Mouse (Mus musculus) heart, embryonic 14.5 days (tissue): ENCODE measurements around the gene Sowaha. TPM values are rescaled to one million over a fixed set of nuclear protein-coding genes. Genes with fewer than 3 reads are reported as not detected.

Source experiments
- ATAC-seq: fragments of 200-750 bp; cut with Nextera tagmentation; 2 replicates; pipeline ENCODE4 v1.8.0; 2017; ENCODE audit warnings: low read depth, moderate TSS enrichment; ENCODE audit not compliant: insufficient number of reproducible peaks, insufficient read depth, low FRiP score
- H3K27ac ChIP-seq, 2 experiments: fragments of 200-500 bp in 1 of 2; fragments of 300-500 bp in 1 of 2; sonication (generic) in 1 of 2; replicated peaks in 1 of 2; 2 replicates each; pipeline ENCODE4 v1.5.1; 2012 to 2014; ENCODE audit warnings: low read depth in 2 of 2, low read length in 2 of 2, control low read depth in 1 of 2, mild to moderate bottlenecking in 1 of 2, mixed read lengths in 1 of 2; ENCODE audit not compliant: control insufficient read depth in 1 of 2, insufficient read depth in 1 of 2
- H3K27me3 ChIP-seq: fragments of 300-500 bp; sonication (generic); 2 replicates; pipeline ENCODE4 v1.6.1; 2014; ENCODE audit warnings: mild to moderate bottlenecking, low read length, control low read depth; ENCODE audit not compliant: control insufficient read depth, insufficient read depth
- H3K36me3 ChIP-seq: fragments of 300-500 bp; sonication (generic); 2 replicates; pipeline ENCODE4 v1.6.1; 2014; ENCODE audit warnings: mild to moderate bottlenecking, control low read depth, low read length, mixed read lengths; ENCODE audit not compliant: control insufficient read depth, insufficient read depth
- H3K4me1 ChIP-seq, 2 experiments: fragments of 200-500 bp in 1 of 2; fragments of 300-500 bp in 1 of 2; sonication (generic) in 1 of 2; 2 replicates each; pipeline ENCODE4 v1.6.1; 2012 to 2014; ENCODE audit warnings: low read length in 2 of 2, control low read depth in 1 of 2, mixed read lengths in 1 of 2; ENCODE audit not compliant: control insufficient read depth in 2 of 2, insufficient read depth in 2 of 2
- H3K4me2 ChIP-seq: fragments of 300-500 bp; sonication (generic); 2 replicates; pipeline ENCODE4 v1.6.1; 2014; ENCODE audit warnings: mild to moderate bottlenecking, low read length
- H3K4me3 ChIP-seq, 2 experiments: fragments of 200-500 bp in 1 of 2; fragments of 300-500 bp in 1 of 2; sonication (generic) in 1 of 2; 2 replicates each; pipeline ENCODE4 v1.5.1; 2012 to 2014; ENCODE audit warnings: low read length in 2 of 2, mild to moderate bottlenecking in 2 of 2, control low read depth in 1 of 2, low read depth in 1 of 2, moderate library complexity in 1 of 2; ENCODE audit not compliant: control insufficient read depth in 1 of 2, insufficient read depth in 1 of 2
- H3K9ac ChIP-seq: fragments of 300-500 bp; sonication (generic); 2 replicates; pipeline ENCODE4 v1.6.1; 2014; ENCODE audit warnings: mild to moderate bottlenecking, low read length
- H3K9me3 ChIP-seq: fragments of 300-500 bp; sonication (generic); 2 replicates; pipeline ENCODE4 v1.6.1; 2016; ENCODE audit warnings: low read length, control low read depth; ENCODE audit not compliant: control insufficient read depth
- WGBS: fragments of 180-500 bp; shearing (Covaris S2); extraction: QIAGEN DNeasy Blood & Tissue Kit; methylation state at CpG from one replicate; pipeline ENCODE4 v1.1.7; 2014; 5-methylcytosine and 5-hydroxymethylcytosine counted together
- polyA plus RNA-seq: library from polyadenylated mRNA; unstranded; fragments of >200 nt; fragmentation: Nextera tagmentation; extraction: Ambion mirVana; gene quantifications from 2 replicates; pipeline ENCODE4 v1.2.1, GENCODE M21; 2014

The Sowaha gene
- polyA plus RNA-seq, 1 experiment from 2014 or later, result 0.18 TPM

DNA sequence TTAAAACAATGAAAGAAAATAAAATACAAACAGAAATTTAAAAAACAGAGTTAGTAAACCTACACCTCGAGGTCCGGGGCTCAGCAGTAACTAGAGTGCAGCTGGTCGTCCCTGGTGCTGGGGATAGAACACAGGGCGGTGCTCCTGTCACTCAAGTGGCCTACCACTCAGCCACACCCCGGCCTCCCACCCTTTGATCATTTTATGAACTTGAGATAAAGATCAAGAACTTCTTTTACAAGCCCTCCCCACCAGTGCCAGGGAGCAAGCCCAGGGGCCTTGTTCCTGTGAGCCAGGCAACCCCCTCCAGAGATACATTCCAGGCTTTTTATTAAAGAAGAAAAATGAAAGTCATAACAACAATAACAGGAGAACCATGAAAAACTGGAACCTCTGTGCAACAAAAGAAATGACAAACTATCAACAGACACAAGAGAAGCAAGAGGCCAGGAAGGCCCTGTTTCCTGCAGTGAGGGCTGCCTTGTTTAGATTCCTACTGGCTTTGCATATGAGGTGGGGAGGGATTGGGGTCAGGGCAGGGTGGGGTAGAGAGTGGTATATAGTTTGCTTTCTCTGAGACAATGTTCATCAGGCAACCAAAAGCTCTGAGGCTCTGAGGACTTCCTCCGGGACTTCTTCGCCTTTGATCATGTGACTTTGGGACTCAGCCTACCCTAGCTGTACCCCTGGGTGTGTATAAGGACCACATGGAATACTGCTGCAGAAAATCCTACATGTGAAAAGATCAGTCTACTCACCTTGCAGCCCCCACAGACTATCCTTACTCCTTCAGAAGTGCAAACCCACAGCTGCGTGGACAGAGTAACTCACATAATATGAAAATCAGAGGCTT lies 36.9 kb upstream of the Sowaha start:
- H3K4me1 ChIP-seq, result peaks cover 13 to 17% of the 10 kb centered on the region in 2 experiments
- H3K27me3 ChIP-seq, result no peaks in the 10 kb centered on the region
- no peaks in the 10 kb centered on the region for H3K9me3 ChIP-seq
- WGBS, result 51% methylated on average over 8 of the region's 8 CpGs
- no peaks in the 10 kb centered on the region for H3K36me3 ChIP-seq
- H3K27ac ChIP-seq, result 0 out of 4 replicates have a peak overlapping the region, but pooled peaks of 1 of the 2 experiments have one; percentile 5
- no peak overlapping the region for H3K4me2 ChIP-seq
- H3K4me3 ChIP-seq, result no peak overlapping the region
- no peak for ATAC-seq
- no peak overlapping the region for H3K9ac ChIP-seq

GRCm38 (mm10) chr11:53510351-53510750 lies 30.3 kb upstream of the Sowaha start:
- Histone ChIP-seq H3K9ac (no peak overlapping the region), H3K4me2 (no peak overlapping the region), H3K27me3 (no peaks in the 10 kb centered on the region), H3K4me3 (no peak overlapping the region), H3K27ac (no peak overlapping the region), H3K36me3 (no peaks in the 10 kb centered on the region), H3K4me1 (no peaks in the 10 kb centered on the region; a peak in 1 of 4 replicates), H3K9me3 (no peaks in the 10 kb centered on the region)
- 25% methylated on average over 5 of the region's 5 CpGs for WGBS
- ATAC-seq, result no peak

GRCm38 (mm10) chr11:53508591-53508990 lies 28.5 kb upstream of the Sowaha start:
- 48% methylated on average over 3 of the region's 3 CpGs for WGBS

DNA sequence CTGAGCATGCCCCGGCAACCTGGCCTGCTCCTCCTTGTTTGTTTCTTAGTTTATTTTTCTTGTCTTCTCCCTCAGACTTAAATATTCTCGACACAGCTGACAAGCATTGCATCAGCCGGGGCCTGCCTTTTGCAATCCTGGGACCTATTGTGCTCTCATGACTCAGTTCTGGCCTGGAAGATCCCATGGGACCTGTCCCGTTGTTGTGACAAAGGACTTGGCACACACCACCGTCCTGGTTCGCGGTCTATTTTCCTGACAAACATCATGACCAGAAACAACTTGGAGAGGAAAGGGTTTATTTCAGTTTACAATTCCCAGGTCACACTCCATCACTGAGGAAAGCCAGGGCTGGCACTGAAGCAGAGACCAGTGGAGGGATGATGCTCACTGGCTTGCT lies 28.1 kb upstream of the Sowaha start:
- ATAC-seq, result no peak
- Histone ChIP-seq H3K9ac (no peak overlapping the region), H3K36me3 (no peaks in the 10 kb centered on the region), H3K27ac (no peak overlapping the region), H3K4me1 (no peaks in the 10 kb centered on the region; a peak in 1 of 4 replicates), H3K4me2 (no peak overlapping the region), H3K4me3 (no peak overlapping the region), H3K9me3 (no peaks in the 10 kb centered on the region), H3K27me3 (no peaks in the 10 kb centered on the region)
- 53% methylated on average over 7 of the region's 7 CpGs for WGBS

More at GRCm38 (mm10) chr11:53508591-53508990, 28.5 kb upstream of the Sowaha start:
- Histone ChIP-seq H3K27ac (no peak overlapping the region), H3K27me3 (no peaks in the 10 kb centered on the region), H3K9ac (no peak overlapping the region), H3K4me1 (no peaks in the 10 kb centered on the region; a peak in 1 of 4 replicates), H3K36me3 (no peaks in the 10 kb centered on the region), H3K4me3 (no peak overlapping the region), H3K9me3 (no peaks in the 10 kb centered on the region), H3K4me2 (no peak overlapping the region)
- no peak for ATAC-seq

GRCm38 (mm10) chr11:53507098-53507805 lies 27.2 kb upstream of the Sowaha start:
- no peaks in the 10 kb centered on the region for H3K27me3 ChIP-seq
- H3K4me2 ChIP-seq, result no peak overlapping the region
- no peak overlapping the region for H3K4me3 ChIP-seq
- no peaks in the 10 kb centered on the region; a peak in 1 of 4 replicates for H3K4me1 ChIP-seq
- WGBS, result 88% methylated on average over 9 of the region's 9 CpGs
- no peak overlapping the region for H3K9ac ChIP-seq
- H3K27ac ChIP-seq, result no peak overlapping the region
- ATAC-seq, result no peak
- H3K36me3 ChIP-seq, result no peaks in the 10 kb centered on the region
- no peaks in the 10 kb centered on the region for H3K9me3 ChIP-seq

DNA sequence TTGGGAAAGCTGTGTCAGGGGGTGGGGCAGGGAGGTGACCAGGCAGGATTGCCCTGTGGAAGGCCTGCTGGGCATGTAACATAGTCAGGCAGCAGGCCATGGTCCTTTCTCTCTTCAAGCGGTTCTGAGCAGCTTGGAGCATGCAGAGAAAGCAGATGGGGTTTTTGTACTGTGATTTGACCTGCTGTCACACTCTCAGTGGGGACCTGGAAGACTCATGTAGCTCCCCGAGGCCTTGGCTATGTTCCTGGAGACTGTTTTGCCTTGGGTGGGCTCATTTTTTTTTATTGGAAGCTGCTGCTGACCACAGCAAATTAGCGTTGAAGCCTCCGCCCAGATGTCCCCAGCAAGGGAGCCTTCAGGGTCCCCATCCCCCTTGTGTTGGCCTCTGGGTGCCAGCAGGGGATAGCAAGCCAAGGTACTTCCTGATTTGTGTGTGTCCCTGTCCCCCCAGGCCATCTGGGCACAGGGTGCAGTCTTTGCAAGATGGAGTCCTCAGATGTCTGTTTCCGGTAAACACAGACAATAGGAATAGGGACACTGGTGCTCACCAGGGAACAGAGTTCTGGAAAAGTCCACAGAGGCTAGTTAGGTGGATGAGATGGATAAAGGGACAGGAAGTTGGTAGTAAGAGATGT lies 25.1 kb upstream of the Sowaha start:
- no peaks in the 10 kb centered on the region for H3K27me3 ChIP-seq
- no peak overlapping the region for H3K4me2 ChIP-seq
- no peak overlapping the region for H3K9ac ChIP-seq
- H3K4me1 ChIP-seq, result peaks cover 4 to 5% of the 10 kb centered on the region in 2 experiments; a peak in 2 of 4 replicates
- H3K9me3 ChIP-seq, result no peaks in the 10 kb centered on the region
- H3K27ac ChIP-seq, result no peak overlapping the region
- no peaks in the 10 kb centered on the region for H3K36me3 ChIP-seq
- no peak for ATAC-seq
- H3K4me3 ChIP-seq, result no peak overlapping the region
- WGBS, result 73% methylated on average over 5 of the region's 5 CpGs

GRCm38 (mm10) chr11:53504376-53504775 lies 24.3 kb upstream of the Sowaha start:
- Histone ChIP-seq H3K36me3 (no peaks in the 10 kb centered on the region), H3K27me3 (no peaks in the 10 kb centered on the region), H3K4me3 (no peak overlapping the region), H3K9me3 (no peaks in the 10 kb centered on the region), H3K27ac (no peak overlapping the region), H3K4me2 (no peak overlapping the region), H3K4me1 (peaks cover 4 to 5% of the 10 kb centered on the region in 2 experiments; a peak in 2 of 4 replicates), H3K9ac (no peak overlapping the region)
- 89% methylated on average over 8 of the region's 8 CpGs for WGBS
- no peak for ATAC-seq
